Mouse (Mus musculus) MEL (cell line): ENCODE results near the gene Gna11. TPM values are rescaled to one million over a fixed set of nuclear protein-coding genes. Genes with fewer than 3 reads are reported as not detected.
A peak's percentile ranks its signal among the peaks of the same experiment; 100 is the strongest.

Experiments used
- DNase-seq: peaks from one replicate; pipeline ENCODE4 v3.0.0; 2011; ENCODE audit warnings: low read depth, low spot score
- H3K27ac ChIP-seq: 2 replicates; pipeline ENCODE4 v1.5.1; 2012; ENCODE audit warnings: low read depth, mild to moderate bottlenecking, control low read depth, low read length, moderate library complexity; ENCODE audit not compliant: control insufficient read depth
- H3K27me3 ChIP-seq, 2 experiments: fragments of 150-350 bp in 1 of 2; sonication (generic) in 1 of 2; 2 replicates each; pipeline ENCODE4 v1.6.1; 2012; ENCODE audit warnings: low read length in 2 of 2, mild to moderate bottlenecking in 2 of 2, improper control_type of control experiment in 1 of 2, moderate library complexity in 1 of 2; ENCODE audit not compliant: insufficient read depth in 2 of 2, control insufficient read depth in 1 of 2
- H3K36me3 ChIP-seq, 2 experiments: 2 replicates each; pipeline ENCODE4 v1.6.1; 2012 to 2014; ENCODE audit warnings: low read length in 2 of 2, improper control_type of control experiment in 1 of 2, inconsistent platforms in 1 of 2, mild to moderate bottlenecking in 1 of 2; ENCODE audit not compliant: insufficient read depth in 2 of 2, control insufficient read depth in 1 of 2
- H3K4me1 ChIP-seq, 2 experiments: fragments of 150-350 bp in 1 of 2; sonication (generic) in 1 of 2; 2 replicates each; pipeline ENCODE4 v1.6.1; 2012; ENCODE audit warnings: low read length in 2 of 2, improper control_type of control experiment in 1 of 2, mild to moderate bottlenecking in 1 of 2; ENCODE audit not compliant: insufficient read depth in 2 of 2, control insufficient read depth in 1 of 2
- H3K4me3 ChIP-seq, 2 experiments: fragments of 150-350 bp in 1 of 2; sonication (generic) in 1 of 2; 2 replicates each; pipeline ENCODE4 v1.5.1; 2012; ENCODE audit warnings: low read depth in 2 of 2, low read length in 2 of 2, mild to moderate bottlenecking in 2 of 2, moderate library complexity in 2 of 2, control low read depth in 1 of 2, improper control_type of control experiment in 1 of 2; ENCODE audit not compliant: control insufficient read depth in 1 of 2, insufficient read depth in 1 of 2
- H3K79me2 ChIP-seq: 2 replicates; pipeline ENCODE4 v1.6.1; 2012; ENCODE audit warnings: mild to moderate bottlenecking, low read length, moderate library complexity; ENCODE audit not compliant: control insufficient read depth, poor library complexity, insufficient read depth
- H3K9ac ChIP-seq: 2 replicates; pipeline ENCODE4 v1.6.1; 2012; ENCODE audit warnings: low read depth, mild to moderate bottlenecking, control low read depth, low read length, moderate library complexity; ENCODE audit not compliant: control insufficient read depth, poor library complexity, severe bottlenecking
- H3K9me3 ChIP-seq: fragments of 150-350 bp; sonication (generic); replicated peaks from 2 replicates; pipeline ENCODE4 v1.6.1; 2012; ENCODE audit warnings: mild to moderate bottlenecking, low read length, improper control_type of control experiment, moderate library complexity; ENCODE audit not compliant: insufficient read depth
- BHLHE40 ChIP-seq: IDR thresholded peaks from 2 replicates; pipeline ENCODE4 v1.6.1; 2012; ENCODE audit warnings: low read depth, mild to moderate bottlenecking, inconsistent platforms, low read length, improper control_type of control experiment, borderline replicate concordance
- CHD2 ChIP-seq: IDR thresholded peaks from 2 replicates; pipeline ENCODE4 v1.6.1; 2011; ENCODE audit warnings: low read length, improper control_type of control experiment
- CTCF ChIP-seq, 3 experiments: IDR thresholded peaks in 2 of 3; conservative IDR thresholded peaks in 1 of 3; 2 replicates each; pipeline ENCODE4 v1.5.1; 2011 to 2012; ENCODE audit warnings: low read length in 3 of 3, low read depth in 2 of 3, mild to moderate bottlenecking in 2 of 3, improper control_type of control experiment in 1 of 3, inconsistent platforms in 1 of 3, mixed read lengths in 1 of 3, moderate library complexity in 1 of 3; ENCODE audit not compliant: control insufficient read depth in 1 of 3, insufficient read depth in 1 of 3, poor library complexity in 1 of 3, severe bottlenecking in 1 of 3
- E2F4 ChIP-seq: IDR thresholded peaks from 2 replicates; pipeline ENCODE4 v1.6.1; 2011; ENCODE audit warnings: low read depth, low read length, improper control_type of control experiment, borderline replicate concordance
- ELF1 ChIP-seq: IDR thresholded peaks from 2 replicates; pipeline ENCODE4 v1.6.1; 2014; ENCODE audit warnings: low read depth, mild to moderate bottlenecking, inconsistent platforms, low read length, improper control_type of control experiment, moderate library complexity
- EP300 ChIP-seq, 2 experiments: IDR thresholded peaks; 2 replicates each; pipeline ENCODE4 v1.6.1; 2011; ENCODE audit warnings: improper control_type of control experiment in 2 of 2, low read length in 2 of 2, low read depth in 1 of 2, mild to moderate bottlenecking in 1 of 2
- ETS1 ChIP-seq: IDR thresholded peaks from 2 replicates; pipeline ENCODE4 v1.6.1; 2012; ENCODE audit warnings: low read depth, mild to moderate bottlenecking, inconsistent platforms, low read length, improper control_type of control experiment, moderate library complexity
- JUND ChIP-seq: IDR thresholded peaks from 2 replicates; pipeline ENCODE4 v1.6.1; 2011; ENCODE audit warnings: low read depth, mild to moderate bottlenecking, improper control_type of control experiment, low read length
- MAZ ChIP-seq: IDR thresholded peaks from 2 replicates; pipeline ENCODE4 v1.6.1; 2012; ENCODE audit warnings: low read depth, mild to moderate bottlenecking, inconsistent platforms, low read length, improper control_type of control experiment
- MEF2A ChIP-seq: IDR thresholded peaks from 2 replicates; pipeline ENCODE4 v1.6.1; 2014; ENCODE audit warnings: low read depth, mild to moderate bottlenecking, inconsistent platforms, low read length, improper control_type of control experiment; ENCODE audit not compliant: poor library complexity, insufficient replicate concordance, severe bottlenecking; ENCODE audit errors: extremely low read depth
- MXI1 ChIP-seq: IDR thresholded peaks from 2 replicates; pipeline ENCODE4 v1.6.1; 2011; ENCODE audit warnings: mild to moderate bottlenecking, low read depth, low read length, improper control_type of control experiment
- MYB ChIP-seq: IDR thresholded peaks from 2 replicates; pipeline ENCODE4 v1.6.1; 2011; ENCODE audit warnings: mild to moderate bottlenecking, low read depth, low read length, improper control_type of control experiment
- NELFE ChIP-seq: IDR thresholded peaks from 2 replicates; pipeline ENCODE4 v1.6.1; 2011; ENCODE audit warnings: low read depth, low read length, improper control_type of control experiment
- POLR2A ChIP-seq, 2 experiments: IDR thresholded peaks; 2 replicates each; pipeline ENCODE4 v1.6.1; 2011 to 2012; ENCODE audit warnings: low read length in 2 of 2, mild to moderate bottlenecking in 2 of 2, control low read depth in 1 of 2, improper control_type of control experiment in 1 of 2, low read depth in 1 of 2, moderate library complexity in 1 of 2; ENCODE audit not compliant: control insufficient read depth in 1 of 2, insufficient read depth in 1 of 2, poor library complexity in 1 of 2
- RAD21 ChIP-seq: IDR thresholded peaks from 2 replicates; pipeline ENCODE4 v1.6.1; 2011; ENCODE audit warnings: mild to moderate bottlenecking, low read depth, low read length, improper control_type of control experiment
- RCOR1 ChIP-seq: IDR thresholded peaks from 2 replicates; pipeline ENCODE4 v1.6.1; 2012; ENCODE audit warnings: low read depth, mild to moderate bottlenecking, inconsistent platforms, low read length, improper control_type of control experiment
- SIN3A ChIP-seq: IDR thresholded peaks from 2 replicates; pipeline ENCODE4 v1.6.1; 2012; ENCODE audit warnings: low read length, improper control_type of control experiment, inconsistent platforms
- SMC3 ChIP-seq: IDR thresholded peaks from 2 replicates; pipeline ENCODE4 v1.6.1; 2011; ENCODE audit warnings: low read depth, low read length, improper control_type of control experiment
- TBP ChIP-seq: IDR thresholded peaks from 2 replicates; pipeline ENCODE4 v1.8.0; 2011; ENCODE audit warnings: low read depth, low read length, improper control_type of control experiment
- TCF12 ChIP-seq: IDR thresholded peaks from 2 replicates; pipeline ENCODE4 v1.6.1; 2014; ENCODE audit warnings: low read depth, mild to moderate bottlenecking, inconsistent platforms, low read length, improper control_type of control experiment, moderate library complexity
- UBTF ChIP-seq: IDR thresholded peaks from 2 replicates; pipeline ENCODE4 v1.6.1; 2012; ENCODE audit warnings: low read depth, mild to moderate bottlenecking, inconsistent platforms, low read length, improper control_type of control experiment, moderate library complexity, borderline replicate concordance; ENCODE audit not compliant: insufficient read depth
- USF1 ChIP-seq: IDR thresholded peaks from 2 replicates; pipeline ENCODE4 v1.6.1; 2014; ENCODE audit warnings: low read depth, mild to moderate bottlenecking, inconsistent platforms, low read length, improper control_type of control experiment, moderate library complexity
- USF2 ChIP-seq, 2 experiments: IDR thresholded peaks; 2 replicates each; pipeline ENCODE4 v1.6.1; 2011 to 2012; ENCODE audit warnings: improper control_type of control experiment in 2 of 2, low read length in 2 of 2, borderline replicate concordance in 1 of 2, inconsistent platforms in 1 of 2, low read depth in 1 of 2, mild to moderate bottlenecking in 1 of 2; ENCODE audit not compliant: insufficient read depth in 1 of 2
- ZC3H11A ChIP-seq: IDR thresholded peaks from 2 replicates; pipeline ENCODE4 v1.6.1; 2012; ENCODE audit warnings: low read depth, mild to moderate bottlenecking, inconsistent platforms, low read length, improper control_type of control experiment
- ZKSCAN1 ChIP-seq: IDR thresholded peaks from 2 replicates; pipeline ENCODE4 v1.6.1; 2012; ENCODE audit warnings: low read depth, mild to moderate bottlenecking, inconsistent platforms, low read length, improper control_type of control experiment, moderate library complexity
- ZNF384 ChIP-seq: IDR thresholded peaks from 2 replicates; pipeline ENCODE4 v1.6.1; 2012; ENCODE audit warnings: low read depth, mild to moderate bottlenecking, inconsistent platforms, low read length, improper control_type of control experiment
- polyA plus RNA-seq, 2 experiments: library from polyadenylated mRNA; stranded (reverse) in 1 of 2; unstranded in 1 of 2; fragments of >175 nt in 1 of 2; fragments of >200 nt in 1 of 2; gene quantifications; 2 replicates each; pipeline versions ENCODE4 v1.2.1 to v1.2.4; 2012; ENCODE audit warnings: low replicate concordance in 2 of 2, low read depth in 1 of 2; ENCODE audit not compliant: insufficient read length in 2 of 2, insufficient read depth in 1 of 2, missing spikeins in 1 of 2
- total RNA-seq: library from RNA; depleted of rRNA; stranded (reverse); fragments of 300-350 nt; gene quantifications from 2 replicates; pipeline ENCODE4 v1.2.3, GENCODE M21; 2012

The Gna11 gene
- total and polyA plus RNA-seq, 3 experiments = 14.1 to 18.4 TPM; not detected in 1

GRCm38 (mm10) chr10:81507095-81507494 is 37.9 kb downstream of the Gna11 start:
- Histone ChIP-seq H3K79me2 (no peaks in the 10 kb centered on the region), H3K4me3 (no peak overlapping the region), H3K27me3 (no peaks in the 10 kb centered on the region), H3K4me1 (no peaks in the 10 kb centered on the region), H3K9ac (no peak overlapping the region), H3K36me3 (no peaks in the 10 kb centered on the region; a peak in 1 of 4 replicates), H3K9me3 (no peaks in the 10 kb centered on the region), H3K27ac (no peak overlapping the region)
- TF ChIP-seq UBTF (no peak), ELF1 (no peak), SIN3A (no peak), EP300 (IDR thresholded peaks at IDR 0.05; ENCODE audit: low read depth in 1 of 2, low read length in 2 of 2) (no peak), BHLHE40 (no peak), NELFE (no peak)
- DNase-seq = no peak

DNA sequence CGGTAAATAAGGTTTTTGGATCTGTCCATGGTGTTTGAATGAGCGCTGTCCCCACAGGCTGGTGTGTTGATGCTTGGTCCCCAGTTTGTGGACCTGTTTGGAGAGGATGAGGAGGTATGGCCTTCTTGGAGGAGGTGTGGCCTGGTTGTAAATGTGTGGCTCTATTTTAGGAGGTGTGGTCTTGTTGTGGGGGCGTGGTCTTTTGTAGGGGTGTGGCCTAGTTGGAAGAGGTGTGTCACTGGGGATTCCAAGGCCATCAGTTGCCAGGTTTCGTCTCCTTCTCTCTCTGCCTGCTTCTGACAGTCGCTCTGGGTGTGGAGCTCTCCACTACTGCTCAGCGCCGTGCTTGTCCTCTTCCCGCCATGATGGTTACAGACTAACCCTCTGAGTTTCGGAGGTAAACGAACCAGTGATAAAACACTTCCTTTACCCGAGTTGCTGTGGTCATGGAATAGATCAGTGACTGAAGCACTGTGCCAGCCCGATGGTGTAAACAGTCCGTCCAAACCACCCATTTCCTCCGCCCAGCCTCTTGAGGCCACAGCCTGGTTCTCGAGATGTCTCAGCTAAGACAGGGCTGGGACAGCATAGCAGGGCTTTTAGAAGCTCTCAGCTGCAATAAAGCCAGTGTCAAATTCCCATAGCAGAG is 39.9 kb downstream of the Gna11 start:
- DNase-seq = no peak
- Histone ChIP-seq H3K79me2 (no peaks in the 10 kb centered on the region), H3K4me3 (no peak overlapping the region), H3K4me1 (no peaks in the 10 kb centered on the region), H3K27me3 (no peaks in the 10 kb centered on the region), H3K9ac (no peak overlapping the region), H3K36me3 (no peaks in the 10 kb centered on the region; a peak in 1 of 4 replicates), H3K27ac (no peak overlapping the region), H3K9me3 (no peaks in the 10 kb centered on the region)
- no peak for TF ChIP-seq RCOR1
- no peak for TF ChIP-seq E2F4
- no peak for TF ChIP-seq CHD2
- TF ChIP-seq USF1 = no peak
- no peak for TF ChIP-seq MEF2A
- no peak for TF ChIP-seq TCF12
- no peak for TF ChIP-seq TBP

- peaks cover 0 to 7% of the 10 kb centered on the region in 2 experiments; a peak in 3 of 4 replicates for H3K36me3 ChIP-seq
- no peaks in the 10 kb centered on the region for H3K27me3 ChIP-seq
- H3K79me2 ChIP-seq = no peaks in the 10 kb centered on the region
- H3K9ac ChIP-seq = no peak overlapping the region
- H3K9me3 ChIP-seq = no peaks in the 10 kb centered on the region
- peaks cover 0 to 20% of the 10 kb centered on the region in 2 experiments; a peak in 3 of 4 replicates for H3K4me1 ChIP-seq
- DNase-seq = peak; percentile 55
- no peak overlapping the region for H3K4me3 ChIP-seq
- no peak overlapping the region for H3K27ac ChIP-seq
- no peak for TF ChIP-seq MXI1
- no peak for TF ChIP-seq MYB
- TF ChIP-seq ZC3H11A = peak; percentile 19; the same call in 1 of the 2 replicates
- no peak for TF ChIP-seq ETS1
- TF ChIP-seq BHLHE40 = no peak
- TF ChIP-seq POLR2A (IDR thresholded peaks at IDR 0.05; ENCODE audit: control insufficient read depth in 1 of 2, insufficient read depth in 1 of 2, low read depth in 1 of 2, low read length in 2 of 2, poor library complexity in 1 of 2) = no peak
- TF ChIP-seq RAD21 = peak; percentile 36
- TF ChIP-seq CTCF (IDR thresholded peaks at IDR 0.05 in 2 of 3, conservative IDR thresholded peaks at IDR 0.05 in 1 of 3; ENCODE audit: control insufficient read depth in 1 of 3, insufficient read depth in 1 of 3, low read depth in 2 of 3, low read length in 3 of 3, poor library complexity in 1 of 3, severe bottlenecking in 1 of 3) = peak; percentile 70 to 88 (median 78)
- TF ChIP-seq ZNF384 = no peak
- TF ChIP-seq ELF1 = no peak
- no peak for TF ChIP-seq USF1
- peak; percentile 67 for TF ChIP-seq SMC3
- TF ChIP-seq ZKSCAN1 = no peak
- TF ChIP-seq MAZ = no peak
- TF ChIP-seq USF2 (IDR thresholded peaks at IDR 0.05; ENCODE audit: borderline replicate concordance in 1 of 2, insufficient read depth in 1 of 2, low read depth in 1 of 2, low read length in 2 of 2) = no peak
- TF ChIP-seq JUND = no peak
- TF ChIP-seq UBTF = no peak
These were observed 42.3 kb downstream of the Gna11 start for GRCm38 (mm10) chr10:81502658-81503057.
